21 mouse cellular contexts compared by ENCODE assay signal in the genomic region with DNA sequence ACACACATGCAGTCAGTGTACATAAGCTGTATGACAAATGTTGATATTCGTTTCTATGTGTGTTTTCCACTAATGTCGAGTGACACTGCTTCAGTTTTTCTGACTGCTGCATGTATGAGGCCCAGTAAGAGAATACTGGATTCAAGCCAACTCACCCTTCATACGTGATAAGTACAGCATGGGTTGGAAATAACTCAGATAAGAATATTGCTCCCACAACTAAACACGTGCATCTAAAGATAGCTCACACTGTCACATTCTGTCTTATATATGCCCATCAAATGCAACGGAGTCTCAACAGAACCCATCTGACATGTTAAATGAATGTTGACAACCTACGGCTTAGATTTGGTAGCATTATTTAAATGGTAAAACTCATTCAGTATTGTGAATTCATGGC.
DNase-seq lines count a peak whose midpoint lies in the region; ATAC-seq and TF ChIP-seq lines count a peak whose summit lies in the region.
"Had no signal": no experiment of that assay in that cellular context is flagged by ENCODE, and none has a peak within 500 bp of the region (broad histone marks: within the 10 kb centered on the region; RNA-seq: fewer than 3 reads in every experiment).

No protein-coding gene starts in this region.

- TF ChIP-seq EP300 in liver, postnatal 0 days (IDR thresholded peaks at IDR 0.05; ENCODE audit: low read depth) = peak; percentile 98

- no peaks in the 10 kb centered on the region for H3K36me3 ChIP-seq in forebrain, embryonic 16.5 days (ENCODE audit: control insufficient read depth, insufficient read depth)
- H3K36me3 ChIP-seq in forebrain, embryonic 12.5 days (replicated peaks) = no peaks in the 10 kb centered on the region
- H3K36me3 ChIP-seq in kidney, embryonic 15.5 days = no peaks in the 10 kb centered on the region
- H3K36me3 ChIP-seq in liver, postnatal 0 days (replicated peaks; ENCODE audit: insufficient read depth, low read length) = no peaks in the 10 kb centered on the region
- H3K36me3 ChIP-seq: hindbrain, embryonic 10.5 days; limb, embryonic 13.5 days had no signal

- no peak overlapping the region for H3K9ac ChIP-seq in forebrain, embryonic 16.5 days (replicated peaks; ENCODE audit: low read depth, low read length)
- H3K9ac ChIP-seq in forebrain, embryonic 12.5 days = no peak overlapping the region
- H3K9ac ChIP-seq in kidney, embryonic 15.5 days = no peak overlapping the region
- H3K9ac ChIP-seq in liver, postnatal 0 days (replicated peaks) = no peak overlapping the region
- H3K9ac ChIP-seq: limb, embryonic 13.5 days had no signal

- no peak overlapping the region; the same call in 1 of the 2 replicates for H3K27ac ChIP-seq in forebrain, embryonic 16.5 days (ENCODE audit: low read length)
- no peak overlapping the region for H3K27ac ChIP-seq in forebrain, embryonic 12.5 days
- H3K27ac ChIP-seq in kidney, embryonic 15.5 days = no peak overlapping the region
- H3K27ac ChIP-seq in liver, postnatal 0 days (ENCODE audit: low read depth) = peak overlapping the region; percentile 45; the same call in 1 of the 2 replicates
- H3K27ac ChIP-seq: hindbrain, embryonic 10.5 days; limb, embryonic 13.5 days had no signal

- DNase-seq in kidney, postnatal 4 days = no peak
- DNase-seq in liver, postnatal 0 days = no peak
- DNase-seq in urinary bladder, adult 2 months (ENCODE audit: low spot score) = no peak
- DNase-seq: adrenal gland, postnatal 10 days; cerebellum, adult 11-12 months; cerebellum, postnatal 36 days; kidney, adult 18-20 months; kidney, postnatal 14 days; layer of hippocampus, adult 9-11 months; lung, postnatal 10 days; right cerebral cortex, postnatal 25 days; thymus, postnatal 36 days had no signal

- no peak overlapping the region for H3K4me3 ChIP-seq in forebrain, embryonic 16.5 days (replicated peaks; ENCODE audit: low read length)
- H3K4me3 ChIP-seq in forebrain, embryonic 12.5 days (replicated peaks) = no peak overlapping the region
- no peak overlapping the region for H3K4me3 ChIP-seq in kidney, embryonic 15.5 days (replicated peaks)
- H3K4me3 ChIP-seq in liver, postnatal 0 days (ENCODE audit: low read depth, low read length) = no peak overlapping the region
- H3K4me3 ChIP-seq: hindbrain, embryonic 10.5 days; limb, embryonic 13.5 days; megakaryocyte, embryonic 14.5 days had no signal

- TF ChIP-seq CTCF in liver, postnatal 0 days (IDR thresholded peaks at IDR 0.05; ENCODE audit: low read depth) = no peak

- peaks cover 12% of the 10 kb centered on the region for H3K4me1 ChIP-seq in forebrain, embryonic 16.5 days (replicated peaks; ENCODE audit: control insufficient read depth, insufficient read depth, low read length)
- peaks cover 3% of the 10 kb centered on the region; the same call in 1 of the 2 replicates for H3K4me1 ChIP-seq in forebrain, embryonic 12.5 days
- H3K4me1 ChIP-seq in kidney, embryonic 15.5 days = peaks cover 4% of the 10 kb centered on the region; the same call in 1 of the 2 replicates
- peaks cover 25% of the 10 kb centered on the region for H3K4me1 ChIP-seq in liver, postnatal 0 days (ENCODE audit: insufficient read depth)
- H3K4me1 ChIP-seq: hindbrain, embryonic 10.5 days; megakaryocyte, embryonic 14.5 days had no signal

- ATAC-seq in forebrain, embryonic 16.5 days = peak; percentile 39; the same call in 1 of the 2 replicates
- ATAC-seq in forebrain, embryonic 12.5 days (ENCODE audit: low FRiP score) = no peak
- 0 out of 2 replicates have a peak, but pooled peaks have one; percentile 36 for ATAC-seq in kidney, embryonic 15.5 days (replicated peaks; ENCODE audit: low FRiP score)
- ATAC-seq in common myeloid progenitor, adult 5-6 weeks (replicated peaks; ENCODE audit: low read depth, poor library complexity, severe bottlenecking) = 0 out of 2 replicates have a peak, but pooled peaks have one; percentile 34
- peak; percentile 92 for ATAC-seq in liver, postnatal 0 days
- ATAC-seq in monocyte, adult 5-6 weeks (replicated peaks; ENCODE audit: insufficient number of reproducible peaks, low FRiP score, low TSS enrichment, poor library complexity, severe bottlenecking) = no peak
- ATAC-seq: midbrain, embryonic 16.5 days had no signal

- no peak overlapping the region for H3K4me2 ChIP-seq in forebrain, embryonic 16.5 days (ENCODE audit: low read length)
- no peak overlapping the region for H3K4me2 ChIP-seq in forebrain, embryonic 12.5 days
- no peak overlapping the region for H3K4me2 ChIP-seq in kidney, embryonic 15.5 days
- H3K4me2 ChIP-seq in liver, postnatal 0 days (ENCODE audit: low read depth, low read length) = peak overlapping the region; percentile 24
- H3K4me2 ChIP-seq: limb, embryonic 13.5 days had no signal

- no peaks in the 10 kb centered on the region for H3K27me3 ChIP-seq in forebrain, embryonic 16.5 days (replicated peaks; ENCODE audit: control insufficient read depth, insufficient read depth, low read length)
- H3K27me3 ChIP-seq in forebrain, embryonic 12.5 days = no peaks in the 10 kb centered on the region
- no peaks in the 10 kb centered on the region for H3K27me3 ChIP-seq in kidney, embryonic 15.5 days
- no peaks in the 10 kb centered on the region for H3K27me3 ChIP-seq in liver, postnatal 0 days (ENCODE audit: insufficient read depth, low read length)
- H3K27me3 ChIP-seq: limb, embryonic 13.5 days; megakaryocyte, embryonic 14.5 days had no signal

- H3K9me3 ChIP-seq in forebrain, embryonic 16.5 days (ENCODE audit: control insufficient read depth, low read length) = no peaks in the 10 kb centered on the region
- H3K9me3 ChIP-seq in forebrain, embryonic 12.5 days = no peaks in the 10 kb centered on the region
- no peaks in the 10 kb centered on the region for H3K9me3 ChIP-seq in kidney, embryonic 15.5 days (replicated peaks)
- no peaks in the 10 kb centered on the region for H3K9me3 ChIP-seq in liver, postnatal 0 days (ENCODE audit: low read length)
- H3K9me3 ChIP-seq: hindbrain, embryonic 10.5 days; limb, embryonic 13.5 days had no signal

- 67% methylated on average over 6 of the region's 6 CpGs for whole genome bisulfite sequencing in forebrain, embryonic 16.5 days
- 87% methylated on average over 6 of the region's 6 CpGs for WGBS in forebrain, embryonic 12.5 days
- 86% methylated on average over 6 of the region's 6 CpGs for WGBS in kidney, embryonic 15.5 days
- WGBS in liver, postnatal 0 days (ENCODE audit: insufficient replicate concordance) = 57% methylated on average over 6 of the region's 6 CpGs

Comparison
In these comparisons a context has a peak if more than half of its experiments do, and no peak if none do; other contexts are left out.
1. ATAC-seq: peak in forebrain, embryonic 16.5 days (single experiment), kidney, embryonic 15.5 days (single experiment), common myeloid progenitor, adult 5-6 weeks (single experiment) and liver, postnatal 0 days (single experiment); none in forebrain, embryonic 12.5 days (single experiment) and monocyte, adult 5-6 weeks (single experiment).